Mouse (Mus musculus): Measurements from ENCODE around the gene Apol9b. TPM values are rescaled to one million over a fixed set of nuclear protein-coding genes. Genes with fewer than 3 reads are reported as not detected.
"Not testable (repeated sequence)": the region's sequence is repeated elsewhere in the genome, so short reads cannot be mapped to it uniquely, and the experiment has no call there.

Gene Apol9b
- polyA plus RNA-seq (2015; fragmentation: Nextera tagmentation; extraction: Ambion mirVana) = 0.17 TPM in 1 of 2 replicates, not detected in the other

- 100% methylated on average over 1 of the region's 4 CpGs for WGBS
- not testable (repeated sequence) for ATAC-seq (ENCODE audit: low FRiP score); H3K27ac ChIP-seq (replicated peaks)
Measured at GRCm38 (mm10) chr15:77728739-77729138, at the start of gene Apol9b. Apol9b (plus strand) TSS chr15:77729039.

DNA sequence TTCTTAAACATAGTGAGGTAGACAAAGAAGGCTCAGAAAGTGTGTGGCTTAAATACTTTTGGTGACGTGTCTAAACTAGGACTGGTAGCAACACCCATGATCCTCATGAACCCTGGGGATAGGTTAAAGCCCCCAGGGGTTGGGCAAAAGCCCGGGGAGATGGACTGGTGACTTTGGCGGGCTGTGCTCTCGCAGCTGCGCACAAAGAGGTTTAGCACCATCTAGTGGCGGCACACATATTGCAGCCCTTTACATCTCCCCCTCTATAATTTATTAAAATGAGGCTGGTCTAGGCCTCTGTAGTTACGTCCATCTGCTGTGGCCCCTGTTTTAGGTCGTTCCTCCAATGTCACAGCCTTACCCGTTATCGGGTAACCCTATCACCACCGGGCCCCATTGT lies 44.9 kb upstream of the Apol9b start:
- not testable (repeated sequence) for H3K4me2 ChIP-seq; H3K4me1 ChIP-seq; ATAC-seq (ENCODE audit: low FRiP score); H3K4me3 ChIP-seq (replicated peaks); H3K9me3 ChIP-seq (replicated peaks); H3K36me3 ChIP-seq; H3K27me3 ChIP-seq (replicated peaks); H3K27ac ChIP-seq (replicated peaks); H3K9ac ChIP-seq (replicated peaks)
- WGBS = 29% methylated on average over 11 of the region's 11 CpGs

More at GRCm38 (mm10) chr15:77728739-77729138, at the start of gene Apol9b:
- not testable (repeated sequence) for H3K9ac ChIP-seq (replicated peaks); H3K9me3 ChIP-seq (replicated peaks); H3K4me2 ChIP-seq; H3K4me3 ChIP-seq (replicated peaks); H3K36me3 ChIP-seq; H3K27me3 ChIP-seq (replicated peaks); H3K4me1 ChIP-seq

DNA sequence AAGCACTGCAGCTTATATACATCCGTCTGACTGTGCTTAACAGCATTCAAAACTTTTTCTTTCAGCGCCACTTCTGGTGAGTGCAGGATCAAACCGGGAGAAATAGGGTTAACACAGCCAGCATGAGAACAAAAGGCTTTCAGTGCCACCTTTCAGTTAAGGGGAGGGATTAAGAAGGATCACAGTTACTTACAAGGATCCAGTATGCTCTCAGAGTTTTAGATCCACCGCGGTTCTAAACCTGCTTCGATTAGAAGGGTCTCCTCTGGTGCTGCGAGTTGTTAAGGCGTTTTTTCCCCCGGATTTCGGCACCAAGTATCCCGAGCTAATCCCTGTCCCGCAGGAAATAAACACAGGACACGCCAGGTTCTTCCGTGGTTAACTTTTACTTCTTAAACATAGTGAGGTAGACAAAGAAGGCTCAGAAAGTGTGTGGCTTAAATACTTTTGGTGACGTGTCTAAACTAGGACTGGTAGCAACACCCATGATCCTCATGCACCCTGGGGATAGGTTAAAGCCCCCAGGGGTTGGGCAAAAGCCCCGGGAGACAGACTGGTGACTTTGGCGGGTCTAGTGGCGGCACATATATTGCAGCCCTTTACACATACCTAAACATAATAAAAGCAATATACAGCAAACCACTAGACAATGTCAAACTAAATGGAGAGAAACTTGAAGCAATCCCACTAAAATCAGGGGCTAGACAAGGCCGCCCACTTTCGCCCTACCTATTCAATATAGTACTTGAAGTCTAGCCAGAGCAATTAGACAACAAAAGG lies 37.1 kb upstream of the Apol9b start:
- H3K36me3 ChIP-seq; H3K9ac ChIP-seq (replicated peaks); H3K27ac ChIP-seq (replicated peaks); H3K27me3 ChIP-seq (replicated peaks); H3K9me3 ChIP-seq (replicated peaks); ATAC-seq (ENCODE audit: low FRiP score); H3K4me1 ChIP-seq: not testable (repeated sequence)
- Histone ChIP-seq H3K4me2 (peak overlapping the region; percentile 49), H3K4me3 (replicated peaks) (peak overlapping the region; percentile 22)
- WGBS = 7% methylated on average over 20 of the region's 20 CpGs

DNA sequence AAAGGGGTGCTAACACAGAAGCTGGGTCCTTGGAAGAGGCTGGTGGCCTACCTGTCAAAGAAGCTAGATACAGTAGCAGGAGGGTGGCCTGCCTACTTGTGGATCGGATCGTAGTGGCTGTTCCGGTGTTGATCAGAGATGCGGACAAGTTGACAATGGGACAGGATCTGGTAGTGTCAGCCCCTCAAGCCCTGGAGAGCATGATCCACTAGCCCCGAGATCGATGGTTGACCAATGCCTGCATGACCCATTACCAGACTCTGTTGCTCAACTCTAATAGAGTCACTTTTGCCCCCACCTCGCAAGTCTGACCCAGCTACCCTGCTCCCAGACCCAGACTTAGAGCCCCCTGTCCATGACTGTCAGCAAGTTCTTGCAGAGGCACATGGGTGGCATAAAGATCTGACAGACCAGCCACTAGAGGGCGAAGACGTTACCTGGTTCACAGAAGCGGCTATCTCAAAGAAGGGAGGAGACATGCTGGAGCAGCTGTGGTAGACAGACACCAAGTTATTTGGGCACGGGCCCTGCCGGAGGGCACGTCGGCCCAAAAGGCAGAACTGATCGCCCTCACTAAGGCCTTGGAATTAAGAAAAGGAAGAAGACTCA lies 34.0 kb upstream of the Apol9b start:
- not testable (repeated sequence) for H3K4me2 ChIP-seq; H3K27ac ChIP-seq (replicated peaks); H3K9ac ChIP-seq (replicated peaks); H3K27me3 ChIP-seq (replicated peaks); H3K4me1 ChIP-seq; ATAC-seq (ENCODE audit: low FRiP score); H3K36me3 ChIP-seq; H3K9me3 ChIP-seq (replicated peaks); H3K4me3 ChIP-seq (replicated peaks)
- WGBS = 51% methylated on average over 11 of the region's 15 CpGs

DNA sequence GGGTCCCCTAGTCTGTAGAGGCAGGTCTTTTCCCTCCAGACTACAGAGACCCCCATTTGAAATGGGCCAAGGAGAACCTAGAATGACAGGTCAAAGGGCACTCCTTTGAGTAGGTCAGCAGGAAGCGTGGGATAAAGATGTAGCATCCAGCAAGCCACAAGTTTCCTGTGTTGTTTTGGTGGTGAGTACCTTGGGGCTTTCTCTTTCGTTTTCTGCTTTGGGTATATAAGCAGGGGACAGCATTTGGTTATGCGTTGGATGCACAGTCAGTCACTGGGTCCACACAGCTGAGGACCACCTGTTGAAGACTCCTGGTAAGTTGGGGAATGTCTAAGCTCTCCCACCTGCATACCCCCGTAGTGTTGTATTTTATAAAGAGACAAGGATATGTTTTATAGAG lies 30.2 kb upstream of the Apol9b start, which contains the start of gene Apol7e:
Gene Apol7e, plus strand, starts transcription at position 202 of the 400 bp plus-strand sequence.
- ATAC-seq (ENCODE audit: low FRiP score); H3K9me3 ChIP-seq (replicated peaks); H3K4me3 ChIP-seq (replicated peaks); H3K27ac ChIP-seq (replicated peaks); H3K36me3 ChIP-seq; H3K27me3 ChIP-seq (replicated peaks); H3K4me1 ChIP-seq; H3K4me2 ChIP-seq; H3K9ac ChIP-seq (replicated peaks): not testable (repeated sequence)
- WGBS = 86% methylated on average over 4 of the region's 4 CpGs

GRCm38 (mm10) chr15:77705306-77705705 lies 23.5 kb upstream of the Apol9b start:
- not testable (repeated sequence) for H3K4me2 ChIP-seq; H3K9me3 ChIP-seq (replicated peaks); H3K27ac ChIP-seq (replicated peaks); H3K9ac ChIP-seq (replicated peaks); H3K36me3 ChIP-seq; ATAC-seq (ENCODE audit: low FRiP score); H3K27me3 ChIP-seq (replicated peaks); H3K4me1 ChIP-seq; H3K4me3 ChIP-seq (replicated peaks)
- 88% methylated on average over 3 of the region's 3 CpGs for WGBS

GRCm38 (mm10) chr15:77708936-77709335 lies 19.9 kb upstream of the Apol9b start:
- not testable (repeated sequence) for H3K9ac ChIP-seq (replicated peaks); ATAC-seq (ENCODE audit: low FRiP score); H3K27me3 ChIP-seq (replicated peaks); H3K9me3 ChIP-seq (replicated peaks); H3K4me2 ChIP-seq; H3K4me3 ChIP-seq (replicated peaks); H3K4me1 ChIP-seq; H3K27ac ChIP-seq (replicated peaks); H3K36me3 ChIP-seq
- 91% methylated on average over 1 of the region's 1 CpGs for WGBS

GRCm38 (mm10) chr15:77718240-77718639 lies 10.6 kb upstream of the Apol9b start:
- not testable (repeated sequence) for H3K27ac ChIP-seq (replicated peaks); H3K9ac ChIP-seq (replicated peaks); H3K9me3 ChIP-seq (replicated peaks); H3K4me3 ChIP-seq (replicated peaks); H3K4me2 ChIP-seq; H3K36me3 ChIP-seq; H3K27me3 ChIP-seq (replicated peaks); H3K4me1 ChIP-seq; ATAC-seq (ENCODE audit: low FRiP score)
- 88% methylated on average over 2 of the region's 6 CpGs for WGBS

DNA sequence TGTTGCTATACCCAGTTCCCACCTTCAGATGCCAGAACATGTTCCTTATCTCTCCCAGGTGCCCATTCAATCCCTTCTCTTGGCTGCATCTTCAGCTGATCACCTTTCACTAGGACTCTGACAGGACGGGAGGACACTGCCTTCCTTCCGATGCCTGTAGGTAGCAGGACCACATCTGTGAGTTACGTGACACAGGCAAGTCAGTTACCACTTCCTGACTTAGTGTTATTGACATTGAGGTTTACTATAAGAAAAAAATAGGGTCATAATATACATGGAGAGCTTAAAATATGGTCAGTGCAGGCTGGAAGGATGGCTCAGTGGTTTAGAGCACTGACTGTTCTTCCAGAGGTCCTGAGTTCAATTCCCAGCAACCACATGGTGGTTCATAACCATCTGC lies 7.3 kb upstream of the Apol9b start:
- H3K27me3 ChIP-seq (replicated peaks); H3K4me1 ChIP-seq; H3K9me3 ChIP-seq (replicated peaks); H3K36me3 ChIP-seq; ATAC-seq (ENCODE audit: low FRiP score); H3K4me3 ChIP-seq (replicated peaks); H3K4me2 ChIP-seq; H3K9ac ChIP-seq (replicated peaks); H3K27ac ChIP-seq (replicated peaks): not testable (repeated sequence)
- WGBS = no CpG with 5 or more reads among the region's 3 CpGs

DNA sequence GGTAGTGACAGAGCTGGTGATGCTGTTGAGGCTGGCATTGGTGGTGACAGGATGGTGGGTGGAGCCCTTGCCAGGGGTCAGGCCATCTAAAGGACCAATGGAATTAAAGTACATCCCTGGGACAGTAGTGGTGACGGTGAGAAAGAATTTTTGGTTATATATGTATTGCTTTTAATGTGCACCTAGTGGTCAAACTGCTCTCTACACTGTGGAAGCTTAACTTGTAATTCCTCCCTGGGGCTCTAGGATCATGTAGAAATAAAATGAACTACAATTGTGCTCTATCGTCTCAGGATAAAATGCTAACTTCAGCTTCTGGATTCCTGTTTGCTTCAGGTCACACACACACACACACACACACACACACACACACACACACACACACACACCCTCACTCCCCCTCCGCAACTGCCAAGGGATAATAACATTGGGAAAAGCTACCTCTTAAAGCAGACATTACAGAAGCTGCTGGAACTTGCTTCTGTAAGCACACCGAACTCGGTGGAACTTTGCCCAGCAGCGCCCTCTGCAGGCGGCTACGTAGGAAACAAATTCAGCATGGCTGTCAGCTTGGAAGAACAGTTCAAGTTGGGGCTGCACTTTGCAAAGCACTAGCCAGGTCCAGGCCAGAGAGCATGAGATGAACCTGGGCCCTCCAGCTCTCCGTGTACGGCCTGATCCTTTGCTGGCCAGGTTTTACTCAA lies 4.5 kb upstream of the Apol9b start:
- H3K36me3 ChIP-seq; H3K9me3 ChIP-seq (replicated peaks); H3K4me2 ChIP-seq; H3K9ac ChIP-seq (replicated peaks); H3K4me1 ChIP-seq; H3K27ac ChIP-seq (replicated peaks); H3K27me3 ChIP-seq (replicated peaks); H3K4me3 ChIP-seq (replicated peaks): not testable (repeated sequence)
- ATAC-seq (ENCODE audit: low FRiP score) = peak; percentile 41; the same call in 1 of the 2 replicates
- WGBS = 24% methylated on average over 2 of the region's 10 CpGs

GRCm38 (mm10) chr15:77725393-77726020 lies 3.3 kb upstream of the Apol9b start:
- H3K9me3 ChIP-seq (replicated peaks); H3K4me3 ChIP-seq (replicated peaks); H3K4me2 ChIP-seq; H3K4me1 ChIP-seq; H3K27ac ChIP-seq (replicated peaks); H3K9ac ChIP-seq (replicated peaks); H3K36me3 ChIP-seq; ATAC-seq (ENCODE audit: low FRiP score); H3K27me3 ChIP-seq (replicated peaks): not testable (repeated sequence)
- WGBS = 84% methylated on average over 6 of the region's 6 CpGs

All from neural tube, embryonic 15.5 days (tissue).